Mouse (Mus musculus) right cerebral cortex, postnatal 10 days (tissue): ENCODE measurements at regions not wholly inside any gene's neighbourhood (a gene's known extent, or its start where the extent isn't known, plus 50 kb on each side); places are given as distances from the start of the nearest gene placed in this dataset.

Experiments
- DNase-seq, 2 experiments: peaks; one replicate each; pipeline ENCODE4 v3.0.0; 2021; ENCODE audit warnings: low spot score in 2 of 2

DNA sequence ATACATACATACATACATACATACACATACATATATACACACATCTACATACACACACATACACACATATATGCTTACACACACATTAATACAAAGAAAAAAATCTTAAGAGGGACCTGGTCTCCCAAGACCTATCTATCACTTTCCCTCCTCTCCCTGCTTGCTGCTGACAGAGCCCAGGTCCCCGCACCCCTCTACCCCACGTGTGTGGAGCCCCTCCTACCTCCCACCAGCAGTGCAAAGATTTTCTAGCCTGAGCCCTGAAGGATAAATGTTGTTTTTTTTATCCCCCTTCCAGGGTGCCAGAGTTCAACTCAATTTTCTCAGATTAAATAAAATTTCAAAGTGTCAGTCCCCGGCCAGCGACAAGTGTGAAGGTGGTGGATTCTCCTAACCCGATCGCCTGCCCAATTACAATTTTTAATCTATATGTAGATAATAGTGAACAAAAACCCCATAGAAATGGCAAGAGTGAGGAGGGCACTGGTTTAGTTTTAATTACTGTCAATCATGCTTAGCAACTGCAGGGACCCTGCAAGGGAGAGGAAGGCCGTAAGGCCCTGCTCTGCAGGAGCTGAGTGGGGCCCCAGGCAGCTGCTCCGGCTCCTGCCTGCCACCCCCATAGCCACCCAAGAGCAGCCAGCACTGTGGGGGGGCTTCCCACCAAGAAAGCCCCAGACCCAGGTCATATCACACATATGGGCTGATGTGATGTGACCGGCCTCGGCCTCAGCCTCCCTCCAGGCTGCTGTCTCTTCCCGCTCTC is 85.7 kb downstream of the Cryba4 start:
- no peak for DNase-seq

DNA sequence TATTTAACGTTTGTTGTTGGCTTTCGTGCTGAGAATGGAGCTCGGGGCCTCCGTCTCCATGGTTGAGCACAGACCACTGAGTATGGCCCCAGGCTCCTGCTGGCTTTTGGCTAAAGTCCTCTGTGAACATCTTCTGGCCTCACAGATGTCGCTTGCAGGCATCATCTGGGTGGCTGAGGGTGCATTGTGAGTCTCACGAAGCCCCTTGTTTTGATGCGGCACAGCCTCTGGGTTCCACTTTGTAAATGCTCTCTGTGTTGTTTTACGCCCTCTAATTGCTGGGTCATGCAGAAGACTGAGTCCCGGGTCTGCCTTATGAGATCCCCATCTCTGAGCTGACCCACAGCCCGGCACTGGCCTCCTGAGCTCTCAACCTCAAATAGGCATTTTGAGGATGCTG is 84.5 kb downstream of the Cryba4 start:
- no peak for DNase-seq

DNA sequence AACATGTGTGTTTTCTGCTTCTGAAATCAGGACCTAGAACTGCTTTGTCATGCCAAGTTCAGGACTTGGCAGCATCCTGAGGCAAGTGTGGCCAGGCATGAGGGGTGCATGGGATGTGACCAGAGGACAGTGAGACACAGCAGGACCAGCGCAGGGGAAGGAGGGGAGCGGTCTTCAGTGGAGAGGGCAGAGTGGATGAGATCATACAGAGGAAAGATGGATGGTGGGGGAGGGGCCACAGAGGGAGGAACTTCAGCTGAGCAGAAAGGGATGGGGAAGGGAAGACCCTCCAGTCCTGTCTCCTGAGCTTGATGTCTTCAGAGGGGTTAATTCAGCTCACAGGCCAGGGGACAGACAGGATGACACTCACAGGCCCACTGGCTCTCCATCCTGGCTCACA is 81.0 kb downstream of the Cryba4 start:
- DNase-seq = no peak

DNA sequence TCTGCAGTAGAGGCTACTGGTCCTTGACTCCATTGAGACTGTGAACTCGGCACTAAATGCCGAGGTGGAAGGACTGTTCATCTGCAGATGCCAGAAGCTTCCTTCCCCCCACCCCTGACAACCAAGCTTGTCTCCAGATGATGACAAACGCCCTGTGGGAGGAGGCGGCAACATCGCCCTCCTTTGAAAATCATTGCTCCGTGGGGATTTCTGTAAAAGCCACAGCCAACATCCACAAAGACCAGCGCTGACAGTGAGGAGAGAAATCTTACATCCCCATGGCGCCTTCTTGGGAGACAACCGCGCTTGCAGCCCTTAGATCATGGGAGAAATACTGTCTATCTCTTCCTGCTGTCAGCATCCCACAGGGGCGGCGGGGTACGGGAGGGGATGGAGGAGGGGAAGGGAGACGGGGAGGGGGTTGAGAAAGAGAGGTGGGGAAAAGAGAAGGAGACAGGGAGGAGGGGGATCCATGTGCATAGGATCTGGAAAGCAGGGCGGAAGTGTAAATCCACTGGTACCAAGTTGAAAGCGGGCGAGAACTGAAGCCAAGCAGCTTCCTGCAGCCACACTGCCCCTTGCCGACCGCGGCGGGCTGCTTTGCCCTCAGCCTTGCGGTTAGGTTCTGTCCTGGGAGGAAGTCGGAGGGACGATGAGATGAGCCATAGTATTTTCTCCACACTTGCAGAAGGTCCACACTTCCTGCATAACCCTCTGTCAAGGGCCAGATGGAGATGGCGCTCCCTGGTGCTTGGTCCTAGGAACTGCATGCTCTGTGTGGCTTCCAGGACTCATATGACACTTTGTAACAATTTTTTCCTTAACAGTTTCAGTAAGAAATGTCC is 72.9 kb downstream of the Cryba4 start:
- DNase-seq = peak in 1 of 2 experiments; percentile 65

DNA sequence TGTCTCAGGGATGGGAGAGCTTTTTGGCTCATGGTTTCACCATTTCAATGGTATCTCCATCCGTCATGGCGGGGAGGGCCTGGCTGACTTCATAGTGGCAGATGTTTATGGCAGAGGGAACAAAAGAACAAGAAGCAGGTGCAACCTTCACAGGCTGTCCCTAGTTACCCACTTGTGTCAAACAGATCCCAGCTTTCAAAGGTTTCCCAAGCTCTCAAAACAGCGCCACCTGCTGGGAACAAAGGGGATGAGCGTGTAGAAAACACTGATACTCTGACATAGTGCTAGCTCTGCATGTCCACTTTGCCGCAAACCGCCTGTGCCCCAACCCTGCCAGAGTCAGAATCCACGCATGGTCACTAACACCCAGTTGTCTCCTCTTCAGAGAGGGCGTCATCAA is 69.5 kb downstream of the Cryba4 start:
- DNase-seq = peak in 1 of 2 experiments; percentile 46

DNA sequence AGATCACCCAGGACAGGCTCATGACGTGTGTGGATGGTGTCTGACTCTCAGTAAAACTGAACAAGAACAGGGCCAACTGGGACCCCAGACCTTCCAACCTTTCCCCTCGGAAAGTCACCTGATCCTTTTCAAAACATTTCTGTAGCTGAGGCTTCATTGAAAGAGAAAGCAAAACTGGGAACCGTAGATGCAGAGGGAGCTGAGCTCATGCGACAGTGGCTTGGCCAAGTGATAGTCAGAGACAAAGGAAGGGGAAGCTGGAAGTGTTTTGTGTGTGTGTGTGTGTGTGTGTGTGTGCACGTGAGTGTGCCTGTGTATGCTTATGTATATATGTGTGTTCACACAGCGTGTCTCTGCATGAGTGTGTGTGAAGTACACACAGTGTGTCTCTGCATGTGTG is 56.7 kb downstream of the Cryba4 start:
- no peak for DNase-seq
